Mouse (Mus musculus): Measurements from ENCODE around the gene Syt2. TPM values are rescaled to one million over a fixed set of nuclear protein-coding genes. Genes with fewer than 3 reads are reported as not detected.

Gene Syt2
- polyA plus RNA-seq, 1 experiment, result 33.3 TPM

- Histone ChIP-seq H3K4me1 (ENCODE audit: control insufficient read depth, insufficient read depth, low read length) (peaks cover 4% of the 10 kb centered on the region; the same call in 1 of the 2 replicates), H3K4me3 (ENCODE audit: insufficient read depth, low read length) (no peak overlapping the region), H3K27ac (ENCODE audit: insufficient read depth, low read length) (no peak overlapping the region)
- TF ChIP-seq POLR2A (IDR thresholded peaks at IDR 0.05; ENCODE audit: extremely low read depth, insufficient read depth, low read length), result no peak
- TF ChIP-seq CTCF (IDR thresholded peaks at IDR 0.05; ENCODE audit: extremely low read depth, insufficient read depth, low read length), result no peak
These were observed 141.6 kb downstream of the Syt2 start for GRCm38 (mm10) chr1:134788096-134788495.

GRCm38 (mm10) chr1:134790716-134791439 lies 144.4 kb downstream of the Syt2 start:
- no peak for TF ChIP-seq POLR2A (IDR thresholded peaks at IDR 0.05; ENCODE audit: extremely low read depth, insufficient read depth, low read length)
- no peak for TF ChIP-seq CTCF (IDR thresholded peaks at IDR 0.05; ENCODE audit: extremely low read depth, insufficient read depth, low read length)
- H3K27ac ChIP-seq (ENCODE audit: insufficient read depth, low read length), result no peak overlapping the region
- H3K4me3 ChIP-seq (ENCODE audit: insufficient read depth, low read length), result no peak overlapping the region
- peaks cover 4% of the 10 kb centered on the region for H3K4me1 ChIP-seq (ENCODE audit: control insufficient read depth, insufficient read depth, low read length)

GRCm38 (mm10) chr1:134791456-134791855 lies 145.0 kb downstream of the Syt2 start:
- H3K4me3 ChIP-seq (ENCODE audit: insufficient read depth, low read length), result no peak overlapping the region
- no peak for TF ChIP-seq POLR2A (IDR thresholded peaks at IDR 0.05; ENCODE audit: extremely low read depth, insufficient read depth, low read length)
- no peak for TF ChIP-seq CTCF (IDR thresholded peaks at IDR 0.05; ENCODE audit: extremely low read depth, insufficient read depth, low read length)
- H3K4me1 ChIP-seq (ENCODE audit: control insufficient read depth, insufficient read depth, low read length), result peaks cover 2% of the 10 kb centered on the region
- no peak overlapping the region for H3K27ac ChIP-seq (ENCODE audit: insufficient read depth, low read length)

GRCm38 (mm10) chr1:134796076-134796475 lies 149.6 kb downstream of the Syt2 start:
- no peak overlapping the region for H3K27ac ChIP-seq (ENCODE audit: insufficient read depth, low read length)
- no peak overlapping the region for H3K4me3 ChIP-seq (ENCODE audit: insufficient read depth, low read length)
- TF ChIP-seq POLR2A (IDR thresholded peaks at IDR 0.05; ENCODE audit: extremely low read depth, insufficient read depth, low read length) (no peak), CTCF (IDR thresholded peaks at IDR 0.05; ENCODE audit: extremely low read depth, insufficient read depth, low read length) (no peak)
- H3K4me1 ChIP-seq (ENCODE audit: control insufficient read depth, insufficient read depth, low read length), result peaks cover 2% of the 10 kb centered on the region; the same call in 1 of the 2 replicates

GRCm38 (mm10) chr1:134796536-134796935 lies 150.1 kb downstream of the Syt2 start:
- H3K4me3 ChIP-seq (ENCODE audit: insufficient read depth, low read length), result no peak overlapping the region
- TF ChIP-seq POLR2A (IDR thresholded peaks at IDR 0.05; ENCODE audit: extremely low read depth, insufficient read depth, low read length) (no peak), CTCF (IDR thresholded peaks at IDR 0.05; ENCODE audit: extremely low read depth, insufficient read depth, low read length) (no peak)
- H3K4me1 ChIP-seq (ENCODE audit: control insufficient read depth, insufficient read depth, low read length), result peaks cover 2% of the 10 kb centered on the region; the same call in 1 of the 2 replicates
- no peak overlapping the region for H3K27ac ChIP-seq (ENCODE audit: insufficient read depth, low read length)

GRCm38 (mm10) chr1:134801758-134802157 lies 155.3 kb downstream of the Syt2 start:
- no peak overlapping the region for H3K4me3 ChIP-seq (ENCODE audit: insufficient read depth, low read length)
- no peak for TF ChIP-seq POLR2A (IDR thresholded peaks at IDR 0.05; ENCODE audit: extremely low read depth, insufficient read depth, low read length)
- no peak for TF ChIP-seq CTCF (IDR thresholded peaks at IDR 0.05; ENCODE audit: extremely low read depth, insufficient read depth, low read length)
- H3K4me1 ChIP-seq (ENCODE audit: control insufficient read depth, insufficient read depth, low read length), result 0 out of 2 replicates have a peak, but pooled peaks cover 2% of the 10 kb centered on the region
- no peak overlapping the region for H3K27ac ChIP-seq (ENCODE audit: insufficient read depth, low read length)

- H3K4me3 ChIP-seq (ENCODE audit: insufficient read depth, low read length), result no peak overlapping the region
- H3K27ac ChIP-seq (ENCODE audit: insufficient read depth, low read length), result no peak overlapping the region
- 0 out of 2 replicates have a peak, but pooled peaks cover 2% of the 10 kb centered on the region for H3K4me1 ChIP-seq (ENCODE audit: control insufficient read depth, insufficient read depth, low read length)
These were observed 157.0 kb downstream of the Syt2 start for GRCm38 (mm10) chr1:134803286-134804117.

GRCm38 (mm10) chr1:134804373-134804772 lies 157.9 kb downstream of the Syt2 start:
- TF ChIP-seq POLR2A (IDR thresholded peaks at IDR 0.05; ENCODE audit: extremely low read depth, insufficient read depth, low read length) (no peak), CTCF (IDR thresholded peaks at IDR 0.05; ENCODE audit: extremely low read depth, insufficient read depth, low read length) (no peak)
- no peak overlapping the region for H3K4me3 ChIP-seq (ENCODE audit: insufficient read depth, low read length)
- H3K4me1 ChIP-seq (ENCODE audit: control insufficient read depth, insufficient read depth, low read length), result 0 out of 2 replicates have a peak, but pooled peaks cover 2% of the 10 kb centered on the region

More at GRCm38 (mm10) chr1:134803286-134804117, 157.0 kb downstream of the Syt2 start:
- TF ChIP-seq CTCF (IDR thresholded peaks at IDR 0.05; ENCODE audit: extremely low read depth, insufficient read depth, low read length) (no peak), POLR2A (IDR thresholded peaks at IDR 0.05; ENCODE audit: extremely low read depth, insufficient read depth, low read length) (no peak)

GRCm38 (mm10) chr1:134805471-134805870 lies 159.0 kb downstream of the Syt2 start:
- H3K4me3 ChIP-seq (ENCODE audit: insufficient read depth, low read length), result no peak overlapping the region
- 0 out of 2 replicates have a peak, but pooled peaks cover 2% of the 10 kb centered on the region for H3K4me1 ChIP-seq (ENCODE audit: control insufficient read depth, insufficient read depth, low read length)
- TF ChIP-seq POLR2A (IDR thresholded peaks at IDR 0.05; ENCODE audit: extremely low read depth, insufficient read depth, low read length) (no peak), CTCF (IDR thresholded peaks at IDR 0.05; ENCODE audit: extremely low read depth, insufficient read depth, low read length) (no peak)
- H3K27ac ChIP-seq (ENCODE audit: insufficient read depth, low read length), result no peak overlapping the region

More at GRCm38 (mm10) chr1:134804373-134804772, 157.9 kb downstream of the Syt2 start:
- no peak overlapping the region for H3K27ac ChIP-seq (ENCODE audit: insufficient read depth, low read length)

Other genes with a start within 250 kb of the Syt2 start
- gene Cyb5r1, start 241.1 kb upstream of the Syt2 start, polyA plus RNA-seq (2012; rRNA removed), result 14.3 and 15.4 TPM in 2 replicates
- gene Adipor1, start 231.3 kb upstream of the Syt2 start, polyA plus RNA-seq (2012; rRNA removed), result 59.2 and 59.7 TPM in 2 replicates
- 26.3 and 28.4 TPM in 2 replicates for gene Klhl12, start 191.1 kb upstream of the Syt2 start, polyA plus RNA-seq (2012; rRNA removed)
- gene Rabif, start 152.0 kb upstream of the Syt2 start, polyA plus RNA-seq (2012; rRNA removed), result 28.7 TPM in 2 replicates
- 0.08 TPM in 1 of 2 replicates, not detected in the other for gene Mgat4e, start 97.0 kb upstream of the Syt2 start, polyA plus RNA-seq (2012; rRNA removed)
- 26.4 and 27.9 TPM in 2 replicates for gene Kdm5b, start 86.5 kb upstream of the Syt2 start, polyA plus RNA-seq (2012; rRNA removed)

Measured in cortical plate, adult 2 months (tissue).